Mouse (Mus musculus) olfactory bulb, adult 2 months (tissue): ENCODE measurements around the gene Rbm19. TPM values are rescaled to one million over a fixed set of nuclear protein-coding genes. Genes with fewer than 3 reads are reported as not detected.

Experiments used
- H3K27ac ChIP-seq: fragments of 200-500 bp; 2 replicates; pipeline ENCODE4 v1.5.1; 2012; ENCODE audit warnings: low read depth, low read length; ENCODE audit not compliant: insufficient read depth
- H3K4me1 ChIP-seq: fragments of 200-500 bp; 2 replicates; pipeline ENCODE4 v1.6.1; 2012; ENCODE audit warnings: low read length; ENCODE audit not compliant: control insufficient read depth, insufficient read depth
- H3K4me3 ChIP-seq: fragments of 200-500 bp; 2 replicates; pipeline ENCODE4 v1.5.1; 2012; ENCODE audit warnings: mild to moderate bottlenecking, low read depth, low read length, moderate library complexity; ENCODE audit not compliant: insufficient read depth
- CTCF ChIP-seq: fragments of 200-500 bp; IDR thresholded peaks from 2 replicates; pipeline ENCODE4 v1.5.1; 2012; ENCODE audit warnings: low read depth, mild to moderate bottlenecking, low read length, moderate library complexity; ENCODE audit not compliant: insufficient read depth
- POLR2A ChIP-seq: fragments of 200-500 bp; IDR thresholded peaks from 2 replicates; pipeline ENCODE4 v1.6.1; 2012; ENCODE audit warnings: mild to moderate bottlenecking, low read depth, low read length, moderate library complexity; ENCODE audit not compliant: insufficient read depth
- WGBS: fragments of 180-500 bp; shearing (Covaris S2); methylation state at CpG from one replicate; pipeline ENCODE4 v1.1.7; 2018; 5-methylcytosine and 5-hydroxymethylcytosine counted together
- polyA plus RNA-seq: library from polyadenylated mRNA; stranded (reverse); fragments of >200 nt; gene quantifications from 2 replicates; pipeline ENCODE4 v1.2.4, GENCODE M21; 2012; ENCODE audit warnings: low replicate concordance; ENCODE audit not compliant: missing spikeins, insufficient read depth, insufficient read length

The Rbm19 gene
- polyA plus RNA-seq, 1 experiment = not detected

- Histone ChIP-seq H3K4me3 (no peak overlapping the region), H3K27ac (no peak overlapping the region), H3K4me1 (peaks cover 2% of the 10 kb centered on the region)
- TF ChIP-seq POLR2A (no peak), CTCF (peak; percentile 39; the same call in 1 of the 2 replicates)
- 67% methylated on average over 7 of the region's 7 CpGs for WGBS
These were observed 27.7 kb downstream of the Rbm19 start for GRCm38 (mm10) chr5:120143941-120144340.

- Histone ChIP-seq H3K4me1 (peaks cover 2% of the 10 kb centered on the region), H3K4me3 (no peak overlapping the region), H3K27ac (no peak overlapping the region)
- TF ChIP-seq POLR2A (no peak), CTCF (no peak)
- 74% methylated on average over 19 of the region's 19 CpGs for WGBS
These were observed 29.2 kb downstream of the Rbm19 start for GRCm38 (mm10) chr5:120145371-120146050.

GRCm38 (mm10) chr5:120146051-120146385 lies 29.8 kb downstream of the Rbm19 start:
- H3K4me3 ChIP-seq = no peak overlapping the region
- TF ChIP-seq CTCF (peak; percentile 79), POLR2A (no peak)
- H3K4me1 ChIP-seq = peaks cover 2% of the 10 kb centered on the region
- no peak overlapping the region for H3K27ac ChIP-seq
- 47% methylated on average over 11 of the region's 11 CpGs for WGBS

GRCm38 (mm10) chr5:120146909-120147308 lies 30.6 kb downstream of the Rbm19 start:
- no peak overlapping the region for H3K27ac ChIP-seq
- TF ChIP-seq CTCF (no peak), POLR2A (no peak)
- WGBS = 94% methylated on average over 3 of the region's 3 CpGs
- H3K4me3 ChIP-seq = no peak overlapping the region
- peaks cover 2% of the 10 kb centered on the region for H3K4me1 ChIP-seq

- TF ChIP-seq CTCF = no peak
- no peak for TF ChIP-seq POLR2A
- Histone ChIP-seq H3K27ac (no peak overlapping the region), H3K4me3 (no peak overlapping the region), H3K4me1 (peaks cover 2% of the 10 kb centered on the region)
- 92% methylated on average over 9 of the region's 9 CpGs for WGBS
These were observed 32.0 kb downstream of the Rbm19 start for GRCm38 (mm10) chr5:120148246-120148645.

- H3K4me1 ChIP-seq = peaks cover 5% of the 10 kb centered on the region
- no peak overlapping the region for H3K4me3 ChIP-seq
- WGBS = 89% methylated on average over 4 of the region's 4 CpGs
- H3K27ac ChIP-seq = no peak overlapping the region
- TF ChIP-seq CTCF (no peak), POLR2A (no peak)
These were observed 34.9 kb downstream of the Rbm19 start for GRCm38 (mm10) chr5:120151145-120151544.

- Histone ChIP-seq H3K4me3 (no peak overlapping the region), H3K27ac (no peak overlapping the region), H3K4me1 (peaks cover 17% of the 10 kb centered on the region)
- WGBS = 64% methylated on average over 3 of the region's 3 CpGs
- TF ChIP-seq POLR2A (no peak), CTCF (no peak)
These were observed 36.9 kb downstream of the Rbm19 start for GRCm38 (mm10) chr5:120153140-120153539.

- TF ChIP-seq POLR2A (no peak), CTCF (no peak)
- Histone ChIP-seq H3K27ac (no peak overlapping the region), H3K4me3 (no peak overlapping the region), H3K4me1 (peaks cover 17% of the 10 kb centered on the region)
- 60% methylated on average over 10 of the region's 10 CpGs for WGBS
These were observed 39.4 kb downstream of the Rbm19 start for GRCm38 (mm10) chr5:120155672-120156071.

- no peak overlapping the region for H3K27ac ChIP-seq
- no peak for TF ChIP-seq CTCF
- no peak for TF ChIP-seq POLR2A
- 63% methylated on average over 21 of the region's 21 CpGs for WGBS
These were observed 40.1 kb downstream of the Rbm19 start for GRCm38 (mm10) chr5:120156166-120156909.

More at GRCm38 (mm10) chr5:120156166-120156909, 40.1 kb downstream of the Rbm19 start:
- no peak overlapping the region for H3K4me3 ChIP-seq
- peaks cover 17% of the 10 kb centered on the region for H3K4me1 ChIP-seq
